In genomic region chr1:43091306-43092055, GRCm38 (mm10) we compare ENCODE assay signal across 8 mouse cellular contexts. TPM values are rescaled to one million over a fixed set of nuclear protein-coding genes. Genes with fewer than 3 reads are reported as not detected.
DNase-seq lines count a peak whose midpoint lies in the region; ATAC-seq and TF ChIP-seq lines count a peak whose summit lies in the region.

No protein-coding gene starts in this region.

- DNase-seq in testis, postnatal 10 days (ENCODE audit: low spot score): no peak
- peak; percentile 29 for DNase-seq in c-Kit-positive CD71-positive TER-119-positive erythroid progenitor cells, embryonic 14.5 days (ENCODE audit: low spot score)
- no peak for DNase-seq in heart, postnatal 0 days (ENCODE audit: low spot score)
- no peak for DNase-seq in stomach, postnatal 0 days (ENCODE audit: low spot score)
- DNase-seq in left cerebral cortex, adult 9 months (ENCODE audit: low spot score in 2 of 2): no peak
- no peak for DNase-seq in spleen, postnatal 4 days (ENCODE audit: low spot score in 2 of 2)

- no peaks in the 10 kb centered on the region for H3K27me3 ChIP-seq in testis, adult 2 months (ENCODE audit: control insufficient read depth, insufficient read depth, low read length)
- no peaks in the 10 kb centered on the region for H3K27me3 ChIP-seq in heart, postnatal 0 days (ENCODE audit: control insufficient read depth, insufficient read depth, low read length)
- H3K27me3 ChIP-seq in liver, embryonic 16.5 days (ENCODE audit: control insufficient read depth, insufficient read depth, low read depth, low read length): no peaks in the 10 kb centered on the region
- no peaks in the 10 kb centered on the region for H3K27me3 ChIP-seq in stomach, postnatal 0 days (ENCODE audit: control insufficient read depth, insufficient read depth, low read length)

- no peak for TF ChIP-seq CTCF in testis, adult 2 months (IDR thresholded peaks at IDR 0.05; ENCODE audit: control insufficient read depth, insufficient read depth, insufficient replicate concordance, low read depth, low read length)
- TF ChIP-seq CTCF in heart, postnatal 0 days (IDR thresholded peaks at IDR 0.05; ENCODE audit: low read depth): no peak
- TF ChIP-seq CTCF in stomach, postnatal 0 days (IDR thresholded peaks at IDR 0.05; ENCODE audit: low read depth): no peak

- H3K36me3 ChIP-seq in testis, adult 2 months (ENCODE audit: control insufficient read depth, insufficient read depth, low read length): no peaks in the 10 kb centered on the region
- no peaks in the 10 kb centered on the region for H3K36me3 ChIP-seq in heart, postnatal 0 days (replicated peaks; ENCODE audit: control insufficient read depth, insufficient read depth, low read length)
- H3K36me3 ChIP-seq in liver, embryonic 16.5 days (ENCODE audit: control insufficient read depth, insufficient read depth): no peaks in the 10 kb centered on the region
- H3K36me3 ChIP-seq in stomach, postnatal 0 days (ENCODE audit: control insufficient read depth, insufficient read depth, low read length): 0 out of 2 replicates have a peak, but pooled peaks cover 2% of the 10 kb centered on the region

- peak overlapping the region; percentile 90 for H3K9ac ChIP-seq in heart, postnatal 0 days (replicated peaks; ENCODE audit: low read depth, low read length)
- H3K9ac ChIP-seq in liver, embryonic 16.5 days (ENCODE audit: low read depth, low read length): peak overlapping the region; percentile 89
- H3K9ac ChIP-seq in stomach, postnatal 0 days (ENCODE audit: low read length): peak overlapping the region; percentile 90

- no peaks in the 10 kb centered on the region for H3K9me3 ChIP-seq in heart, postnatal 0 days (replicated peaks; ENCODE audit: control insufficient read depth, low read length)
- H3K9me3 ChIP-seq in liver, embryonic 16.5 days (replicated peaks; ENCODE audit: control insufficient read depth, low read length): no peaks in the 10 kb centered on the region
- H3K9me3 ChIP-seq in stomach, postnatal 0 days (ENCODE audit: control insufficient read depth, low read length): no peaks in the 10 kb centered on the region

- H3K4me1 ChIP-seq in testis, adult 2 months (ENCODE audit: control insufficient read depth, insufficient read depth, low read length): peaks cover 15% of the 10 kb centered on the region
- peaks cover 5% of the 10 kb centered on the region for H3K4me1 ChIP-seq in heart, postnatal 0 days (ENCODE audit: control insufficient read depth, insufficient read depth)
- H3K4me1 ChIP-seq in liver, embryonic 16.5 days (ENCODE audit: control insufficient read depth, low read depth, low read length): peaks cover 16% of the 10 kb centered on the region
- peaks cover 5% of the 10 kb centered on the region; the same call in 1 of the 2 replicates for H3K4me1 ChIP-seq in stomach, postnatal 0 days (replicated peaks; ENCODE audit: control insufficient read depth, insufficient read depth)

- peak overlapping the region; percentile 27 for H3K27ac ChIP-seq in testis, adult 2 months (ENCODE audit: control insufficient read depth, insufficient read depth, low read depth, low read length)
- H3K27ac ChIP-seq in heart, postnatal 0 days (ENCODE audit: low read depth): peak overlapping the region; percentile 79
- peak overlapping the region; percentile 67 for H3K27ac ChIP-seq in liver, embryonic 16.5 days (ENCODE audit: low read length)
- peak overlapping the region; percentile 88 for H3K27ac ChIP-seq in stomach, postnatal 0 days (replicated peaks)

- TF ChIP-seq POLR2A in testis, adult 2 months (IDR thresholded peaks at IDR 0.05; ENCODE audit: control insufficient read depth, low read depth, low read length): no peak

- no peak for TF ChIP-seq EP300 in heart, postnatal 0 days (IDR thresholded peaks at IDR 0.05; ENCODE audit: low read depth)
- no peak for TF ChIP-seq EP300 in stomach, postnatal 0 days (optimal IDR thresholded peaks at IDR 0.05)

- ATAC-seq in heart, postnatal 0 days (ENCODE audit: insufficient read depth, low read depth): no peak
- no peak; the same call in 1 of the 2 replicates for ATAC-seq in liver, embryonic 16.5 days (ENCODE audit: low read depth)
- peak; percentile 14; the same call in 1 of the 2 replicates for ATAC-seq in stomach, postnatal 0 days (ENCODE audit: low FRiP score, low TSS enrichment)

- 41% methylated on average over 13 of the region's 13 CpGs for WGBS in heart, postnatal 0 days
- 22% methylated on average over 13 of the region's 13 CpGs for WGBS in liver, embryonic 16.5 days (ENCODE audit: insufficient replicate concordance)
- WGBS in stomach, postnatal 0 days: 40% methylated on average over 13 of the region's 13 CpGs

- peak overlapping the region; percentile 98 for H3K4me2 ChIP-seq in heart, postnatal 0 days (ENCODE audit: low read depth, low read length)
- H3K4me2 ChIP-seq in liver, embryonic 16.5 days (ENCODE audit: low read depth, low read length): peak overlapping the region; percentile 91
- peak overlapping the region; percentile 89 for H3K4me2 ChIP-seq in stomach, postnatal 0 days (replicated peaks; ENCODE audit: low read depth)

- peak overlapping the region; percentile 93 for H3K4me3 ChIP-seq in testis, adult 2 months (ENCODE audit: control insufficient read depth, low read depth, low read length)
- H3K4me3 ChIP-seq in heart, postnatal 0 days (ENCODE audit: low read depth, low read length): peak overlapping the region; percentile 84
- peak overlapping the region; percentile 83 for H3K4me3 ChIP-seq in liver, embryonic 16.5 days (ENCODE audit: low read depth, low read length)
- H3K4me3 ChIP-seq in stomach, postnatal 0 days (ENCODE audit: low read depth, low read length): peak overlapping the region; percentile 84

RNA-seq across cellular contexts. Expression of gene Tgfbrap1, which starts 7.0 kb away (rescaled TPM):
- polyA plus RNA-seq in testis, adult 2 months (2012; rRNA removed): 7.4 and 8.0 TPM in 2 replicates
- total RNA-seq in heart, postnatal 0 days (2014; rRNA removed; ENCODE audit: low replicate concordance): 8.7 and 18.7 TPM in 2 replicates
- 3.6 and 4.5 TPM in 2 replicates for polyA plus RNA-seq in heart, postnatal 0 days (2015; fragmentation: Nextera tagmentation; extraction: Ambion mirVana)
- 3.2 and 3.4 TPM in 2 replicates for polyA plus RNA-seq in liver, embryonic 16.5 days (2015; fragmentation: Nextera tagmentation; extraction: Ambion mirVana)
- 4.6 and 5.7 TPM in 2 replicates for polyA plus RNA-seq in stomach, postnatal 0 days (2015; fragmentation: Nextera tagmentation; extraction: Ambion mirVana)

RNA-seq across cellular contexts. Expression of gene AI597479, which starts 7.0 kb away (rescaled TPM):
- 8.6 and 10.7 TPM in 2 replicates for polyA plus RNA-seq in testis, adult 2 months (2012; rRNA removed)
- total RNA-seq in heart, postnatal 0 days (2014; rRNA removed; ENCODE audit: low replicate concordance): 14.8 and 18.5 TPM in 2 replicates
- polyA plus RNA-seq in heart, postnatal 0 days (2015; fragmentation: Nextera tagmentation; extraction: Ambion mirVana): 15.4 and 17.1 TPM in 2 replicates
- 7.6 and 7.9 TPM in 2 replicates for polyA plus RNA-seq in liver, embryonic 16.5 days (2015; fragmentation: Nextera tagmentation; extraction: Ambion mirVana)
- polyA plus RNA-seq in stomach, postnatal 0 days (2015; fragmentation: Nextera tagmentation; extraction: Ambion mirVana): 10.7 and 11.2 TPM in 2 replicates

Comparison
In these comparisons a context has a peak if more than half of its experiments do, and no peak if none do; other contexts are left out.
1. H3K27ac ChIP-seq: peak in every context shown above with its lines; median percentile 88 in stomach, postnatal 0 days; 79 in heart, postnatal 0 days; 67 in liver, embryonic 16.5 days; 27 in testis, adult 2 months.